Mouse (Mus musculus): ENCODE results near the gene Eif4e2. TPM values are rescaled to one million over a fixed set of nuclear protein-coding genes. Genes with fewer than 3 reads are reported as not detected.

The Eif4e2 gene
- polyA plus RNA-seq, 1 experiment = 67.2 TPM

- 80% methylated on average over 5 of the region's 5 CpGs for WGBS
- TF ChIP-seq CTCF (IDR thresholded peaks at IDR 0.05; ENCODE audit: control insufficient read depth, insufficient read depth, low read length) = no peak
- TF ChIP-seq POLR2A (IDR thresholded peaks at IDR 0.05; ENCODE audit: borderline replicate concordance, control insufficient read depth, low read depth, low read length) = no peak
- H3K27ac ChIP-seq (ENCODE audit: control insufficient read depth, insufficient read depth, low read depth, low read length, poor library complexity) = no peak overlapping the region
- H3K4me1 ChIP-seq (ENCODE audit: control insufficient read depth, insufficient read depth, low read length) = no peaks in the 10 kb centered on the region
- no peak overlapping the region for H3K4me3 ChIP-seq (replicated peaks; ENCODE audit: control insufficient read depth, low read depth, low read length)
Measured at GRCm38 (mm10) chr1:87230606-87231005, 16.9 kb downstream of the Eif4e2 start.

DNA sequence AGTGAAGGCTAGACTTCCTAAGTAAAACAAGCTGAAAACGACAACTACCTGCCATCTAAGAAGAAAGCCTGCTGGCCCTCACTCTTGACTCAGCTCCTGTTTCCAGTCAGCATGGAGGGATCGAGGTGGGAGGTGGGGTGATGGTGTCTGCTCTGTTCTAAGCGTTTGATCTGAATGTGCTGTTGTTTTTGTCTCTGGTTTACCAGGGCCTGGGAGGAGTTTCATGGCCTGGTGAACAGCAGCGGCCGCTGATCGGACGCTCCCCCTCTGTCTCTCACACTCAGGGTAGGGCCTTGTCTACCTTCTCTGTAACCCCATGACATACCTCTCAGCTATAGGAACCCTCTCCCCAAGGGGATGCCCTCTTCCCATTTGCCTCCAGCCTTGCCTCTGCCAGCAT, 18.5 kb downstream of the Eif4e2 start:
- TF ChIP-seq CTCF (IDR thresholded peaks at IDR 0.05; ENCODE audit: control insufficient read depth, insufficient read depth, low read length) (no peak), POLR2A (IDR thresholded peaks at IDR 0.05; ENCODE audit: borderline replicate concordance, control insufficient read depth, low read depth, low read length) (no peak)
- WGBS = 88% methylated on average over 7 of the region's 7 CpGs
- Histone ChIP-seq H3K4me1 (ENCODE audit: control insufficient read depth, insufficient read depth, low read length) (no peaks in the 10 kb centered on the region), H3K27ac (ENCODE audit: control insufficient read depth, insufficient read depth, low read depth, low read length, poor library complexity) (no peak overlapping the region), H3K4me3 (replicated peaks; ENCODE audit: control insufficient read depth, low read depth, low read length) (no peak overlapping the region)

DNA sequence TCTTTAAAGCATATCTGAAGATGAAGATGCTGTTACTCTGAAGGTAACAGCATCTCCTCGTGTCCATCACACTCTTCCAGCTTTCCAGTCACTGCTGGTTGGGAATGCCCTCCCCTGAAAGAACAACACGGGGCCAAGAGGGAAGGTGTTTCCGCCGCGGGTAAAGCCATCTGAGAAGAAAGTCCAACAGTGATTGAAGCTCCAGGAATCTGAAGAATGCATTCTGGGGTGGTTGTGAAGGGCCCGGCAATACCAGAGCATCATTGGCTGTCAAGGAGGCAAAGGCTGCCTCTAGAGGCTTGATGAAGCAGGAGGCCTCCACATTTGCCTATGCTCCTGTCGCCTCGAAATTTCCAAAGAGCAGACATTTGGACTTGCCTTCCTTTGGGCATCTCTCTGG, 25.3 kb downstream of the Eif4e2 start:
- Histone ChIP-seq H3K4me3 (replicated peaks; ENCODE audit: control insufficient read depth, low read depth, low read length) (no peak overlapping the region), H3K27ac (ENCODE audit: control insufficient read depth, insufficient read depth, low read depth, low read length, poor library complexity) (no peak overlapping the region), H3K4me1 (ENCODE audit: control insufficient read depth, insufficient read depth, low read length) (no peaks in the 10 kb centered on the region)
- 88% methylated on average over 8 of the region's 8 CpGs for WGBS
- TF ChIP-seq CTCF (IDR thresholded peaks at IDR 0.05; ENCODE audit: control insufficient read depth, insufficient read depth, low read length) = no peak

GRCm38 (mm10) chr1:87243021-87243420, 29.3 kb downstream of the Eif4e2 start:
- 91% methylated on average over 8 of the region's 8 CpGs for WGBS
- TF ChIP-seq CTCF (IDR thresholded peaks at IDR 0.05; ENCODE audit: control insufficient read depth, insufficient read depth, low read length) = no peak
- no peak for TF ChIP-seq POLR2A (IDR thresholded peaks at IDR 0.05; ENCODE audit: borderline replicate concordance, control insufficient read depth, low read depth, low read length)
- no peak overlapping the region for H3K4me3 ChIP-seq (replicated peaks; ENCODE audit: control insufficient read depth, low read depth, low read length)

DNA sequence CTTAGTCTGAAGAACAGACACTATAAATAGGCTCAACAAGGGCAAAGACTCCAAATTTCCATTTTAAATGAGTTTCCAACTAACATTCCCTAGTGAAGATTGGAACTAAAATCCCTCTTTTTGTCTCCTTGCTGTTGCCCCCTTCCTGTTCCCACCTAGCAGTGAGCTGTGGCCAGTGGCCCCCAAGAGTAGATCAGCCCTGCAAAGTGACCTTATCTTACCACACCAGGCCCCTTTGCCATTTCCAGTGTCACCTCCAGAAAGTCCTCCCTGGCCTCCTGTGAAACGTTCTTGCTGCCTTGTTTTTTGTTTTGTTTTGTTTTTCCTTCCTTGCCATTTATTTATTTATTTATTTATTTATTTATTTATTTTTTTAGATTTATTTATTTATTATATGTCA, 31.7 kb downstream of the Eif4e2 start:
- TF ChIP-seq POLR2A (IDR thresholded peaks at IDR 0.05; ENCODE audit: borderline replicate concordance, control insufficient read depth, low read depth, low read length) (no peak), CTCF (IDR thresholded peaks at IDR 0.05; ENCODE audit: control insufficient read depth, insufficient read depth, low read length) (no peak)
- Histone ChIP-seq H3K27ac (ENCODE audit: control insufficient read depth, insufficient read depth, low read depth, low read length, poor library complexity) (no peak overlapping the region), H3K4me3 (replicated peaks; ENCODE audit: control insufficient read depth, low read depth, low read length) (no peak overlapping the region), H3K4me1 (ENCODE audit: control insufficient read depth, insufficient read depth, low read length) (no peaks in the 10 kb centered on the region)
- 0% methylated on average over 1 of the region's 1 CpGs for WGBS

More at GRCm38 (mm10) chr1:87243021-87243420, 29.3 kb downstream of the Eif4e2 start:
- no peak overlapping the region for H3K27ac ChIP-seq (ENCODE audit: control insufficient read depth, insufficient read depth, low read depth, low read length, poor library complexity)
- H3K4me1 ChIP-seq (ENCODE audit: control insufficient read depth, insufficient read depth, low read length) = no peaks in the 10 kb centered on the region

DNA sequence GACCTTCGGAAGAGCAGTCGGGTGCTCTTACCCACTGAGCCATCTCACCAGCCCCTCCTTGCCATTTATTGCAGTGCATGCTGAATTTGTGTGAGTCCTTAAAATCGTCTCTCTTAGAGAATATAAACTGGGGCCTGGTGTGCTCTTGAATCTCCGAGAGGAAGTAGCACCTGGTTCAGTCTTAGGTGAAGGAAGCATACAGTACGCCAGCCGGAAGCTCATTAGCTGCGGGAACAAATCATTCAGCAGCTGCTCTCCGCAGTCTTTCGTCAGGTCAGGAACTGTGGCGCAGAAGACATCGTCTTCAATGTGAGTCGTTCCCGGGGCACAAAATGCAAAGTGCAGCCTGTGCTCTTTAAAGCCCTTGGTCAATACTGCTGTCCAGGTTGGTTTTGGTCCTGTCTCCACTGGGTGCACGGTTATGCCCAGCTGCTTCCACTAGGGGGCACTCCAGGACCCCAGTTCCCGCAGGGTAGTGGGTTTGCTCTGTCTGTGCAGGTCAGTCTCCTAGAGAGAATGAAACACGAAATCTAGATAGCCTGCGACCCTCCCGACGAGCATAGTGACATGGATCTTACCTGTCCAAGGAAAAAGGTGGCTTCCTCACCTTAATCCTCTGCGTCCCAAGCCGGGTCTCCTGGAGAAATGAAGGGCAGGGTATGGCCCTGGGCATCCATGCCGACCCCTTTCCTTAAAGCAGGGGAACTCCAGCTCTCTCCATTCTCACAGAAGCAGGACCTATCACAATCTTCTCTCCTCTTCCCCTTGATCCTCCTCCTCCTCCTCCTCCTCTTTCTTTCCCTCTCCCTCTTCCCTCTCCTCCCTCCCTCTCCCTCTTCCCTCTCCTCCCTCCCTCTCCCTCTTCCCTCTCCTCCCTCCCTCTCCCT, 32.5 kb downstream of the Eif4e2 start:
- Histone ChIP-seq H3K27ac (ENCODE audit: control insufficient read depth, insufficient read depth, low read depth, low read length, poor library complexity) (no peak overlapping the region), H3K4me3 (replicated peaks; ENCODE audit: control insufficient read depth, low read depth, low read length) (peak overlapping the region; percentile 3), H3K4me1 (ENCODE audit: control insufficient read depth, insufficient read depth, low read length) (no peaks in the 10 kb centered on the region)
- WGBS = 23% methylated on average over 22 of the region's 22 CpGs
- TF ChIP-seq POLR2A (IDR thresholded peaks at IDR 0.05; ENCODE audit: borderline replicate concordance, control insufficient read depth, low read depth, low read length) (no peak), CTCF (IDR thresholded peaks at IDR 0.05; ENCODE audit: control insufficient read depth, insufficient read depth, low read length) (peak; percentile 91)

DNA sequence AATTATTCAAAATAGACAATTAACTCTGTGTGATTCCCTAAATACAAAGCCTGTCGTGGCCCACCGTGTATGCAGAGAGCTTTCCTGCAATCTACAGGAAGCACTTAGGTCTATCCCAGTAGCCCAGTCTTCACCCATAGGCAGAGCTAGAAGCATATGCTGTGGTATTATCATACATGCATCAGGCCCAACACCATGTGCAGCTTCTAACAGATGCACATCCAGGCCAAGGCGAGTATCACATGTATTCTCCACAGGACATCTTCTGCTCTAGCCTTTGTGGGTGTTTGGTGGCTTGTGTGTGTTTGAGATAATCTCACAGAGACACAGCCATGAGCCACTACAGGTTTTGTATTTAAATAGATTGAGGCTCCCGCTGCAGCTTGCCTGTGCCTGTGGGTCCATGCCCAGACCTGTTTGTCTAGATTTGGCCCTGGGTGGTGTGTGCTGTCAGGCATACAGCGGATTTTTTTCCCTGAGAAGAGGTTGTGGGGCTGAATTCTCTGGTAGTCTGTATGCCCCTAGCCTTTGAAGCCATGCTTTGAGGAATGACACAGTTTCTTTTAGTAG, 38.4 kb downstream of the Eif4e2 start:
- 60% methylated on average over 5 of the region's 5 CpGs for WGBS
- Histone ChIP-seq H3K4me1 (ENCODE audit: control insufficient read depth, insufficient read depth, low read length) (no peaks in the 10 kb centered on the region), H3K4me3 (replicated peaks; ENCODE audit: control insufficient read depth, low read depth, low read length) (no peak overlapping the region), H3K27ac (ENCODE audit: control insufficient read depth, insufficient read depth, low read depth, low read length, poor library complexity) (no peak overlapping the region)
- no peak for TF ChIP-seq CTCF (IDR thresholded peaks at IDR 0.05; ENCODE audit: control insufficient read depth, insufficient read depth, low read length)
- TF ChIP-seq POLR2A (IDR thresholded peaks at IDR 0.05; ENCODE audit: borderline replicate concordance, control insufficient read depth, low read depth, low read length) = no peak

DNA sequence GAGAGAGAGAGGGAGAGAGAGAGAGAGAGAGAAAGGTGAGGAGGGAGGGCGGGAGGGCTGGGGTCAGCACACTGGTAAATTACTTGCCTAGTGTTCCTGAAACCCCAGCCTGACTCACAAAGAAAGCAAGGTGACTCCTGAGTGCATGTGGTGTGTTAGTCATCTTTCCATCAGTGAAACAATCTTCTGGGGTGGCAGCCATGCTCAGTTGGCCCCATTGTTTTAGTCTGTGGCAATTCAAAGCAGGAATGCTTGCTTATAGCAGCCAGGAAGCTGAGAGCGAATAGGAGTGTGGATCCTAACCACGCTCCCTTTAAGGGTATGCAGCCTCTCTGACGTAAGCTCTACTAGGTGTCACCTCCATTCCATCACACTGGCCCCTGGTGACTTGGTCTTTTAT, 41.5 kb downstream of the Eif4e2 start:
- H3K4me1 ChIP-seq (ENCODE audit: control insufficient read depth, insufficient read depth, low read length) = no peaks in the 10 kb centered on the region
- WGBS = 75% methylated on average over 4 of the region's 4 CpGs
- H3K4me3 ChIP-seq (replicated peaks; ENCODE audit: control insufficient read depth, low read depth, low read length) = no peak overlapping the region
- TF ChIP-seq CTCF (IDR thresholded peaks at IDR 0.05; ENCODE audit: control insufficient read depth, insufficient read depth, low read length) (no peak), POLR2A (IDR thresholded peaks at IDR 0.05; ENCODE audit: borderline replicate concordance, control insufficient read depth, low read depth, low read length) (no peak)
- no peak overlapping the region for H3K27ac ChIP-seq (ENCODE audit: control insufficient read depth, insufficient read depth, low read depth, low read length, poor library complexity)

Data from bone marrow, adult 2 months (tissue).